Mouse (Mus musculus): ENCODE data around the gene Pex11a.
"Not testable (repeated sequence)": the region's sequence is repeated elsewhere in the genome, so short reads cannot be mapped to it uniquely, and the experiment has no call there.

Pex11a gene

GRCm38 (mm10) chr7:79742659-79743536, at the start of gene Pex11a, which contains the start of gene Wdr93:
Gene Pex11a, minus strand, starts transcription at chr7:79743131.
Gene Wdr93, plus strand, starts transcription at chr7:79743163.
- DNase-seq (ENCODE audit: low spot score) = peak; percentile 79

DNA sequence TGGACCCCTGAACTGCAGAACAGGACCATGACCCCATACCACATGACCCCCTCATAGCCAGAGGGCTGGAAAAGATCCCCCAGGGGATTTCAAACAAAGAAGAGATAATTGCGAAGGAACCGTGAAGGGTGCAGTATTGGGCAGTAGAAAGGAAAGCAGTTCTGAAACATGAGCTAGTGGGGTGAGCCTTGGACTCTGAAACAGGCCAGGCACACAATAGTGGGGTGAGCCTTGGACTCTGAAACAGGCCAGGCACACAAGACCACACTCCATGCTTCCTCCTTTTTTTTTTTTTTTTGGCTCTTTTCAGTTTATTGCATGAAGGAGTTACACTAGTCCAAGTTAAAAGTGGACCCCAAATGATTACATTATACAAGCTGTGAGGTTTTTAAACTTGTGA, 46.9 kb upstream of the Pex11a start:
- not testable (repeated sequence) for DNase-seq (ENCODE audit: low spot score)

GRCm38 (mm10) chr7:79786295-79786694, 43.4 kb upstream of the Pex11a start:
- peak; percentile 52 for DNase-seq (ENCODE audit: low spot score)

DNA sequence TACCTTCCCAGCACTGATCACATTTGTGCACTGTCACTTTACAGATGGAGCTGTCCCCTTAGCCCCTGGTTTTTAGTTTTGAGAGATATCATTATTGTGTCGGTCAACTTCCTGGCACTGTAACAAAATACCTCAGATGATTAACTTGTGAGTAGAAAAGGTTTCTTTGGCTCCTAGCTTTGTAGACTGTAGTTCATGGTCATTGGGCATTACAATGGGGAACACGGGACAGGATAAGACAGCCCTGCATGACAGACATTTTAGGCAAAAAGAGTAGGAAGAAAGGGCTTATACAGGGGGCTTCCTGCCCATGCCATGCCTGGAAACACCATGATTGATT, 39.6 kb upstream of the Pex11a start:
- DNase-seq (ENCODE audit: low spot score) = no peak

DNA sequence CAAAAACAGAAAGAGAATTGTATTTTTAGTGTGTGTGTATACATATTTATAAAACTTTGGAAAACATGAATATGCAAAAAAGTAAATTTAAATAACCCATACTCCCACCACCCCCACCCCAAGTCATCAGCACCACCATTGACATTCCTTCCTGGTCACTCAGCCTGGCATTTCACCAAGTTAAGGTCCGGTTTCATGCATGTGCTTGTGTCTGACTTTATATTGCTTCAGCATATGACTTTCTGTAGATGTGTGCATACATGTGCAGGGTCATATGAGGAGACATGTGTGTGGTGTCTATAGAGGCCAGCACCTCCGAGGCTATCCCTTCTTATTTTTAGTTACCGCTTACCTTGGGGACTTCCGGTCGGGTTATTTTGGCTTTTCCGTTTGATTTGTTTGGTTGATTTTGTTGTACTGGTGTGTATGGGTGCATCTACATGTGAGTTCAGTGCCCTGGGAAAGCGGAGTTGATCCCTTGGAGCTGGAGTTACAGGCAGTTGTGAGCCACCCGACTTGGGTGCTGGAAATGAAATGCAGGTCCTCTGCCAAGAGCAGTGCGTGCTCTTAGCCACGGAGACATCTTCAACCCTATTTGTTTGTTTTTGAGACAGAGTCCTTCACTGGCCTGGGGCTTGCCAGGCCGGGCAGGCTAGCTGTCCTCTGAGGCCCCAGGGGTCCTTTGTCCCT, 39.0 kb upstream of the Pex11a start:
- no peak for DNase-seq (ENCODE audit: low spot score)

GRCm38 (mm10) chr7:79780647-79781626, 38.0 kb upstream of the Pex11a start:
- peak; percentile 74 for DNase-seq (ENCODE audit: low spot score)

DNA sequence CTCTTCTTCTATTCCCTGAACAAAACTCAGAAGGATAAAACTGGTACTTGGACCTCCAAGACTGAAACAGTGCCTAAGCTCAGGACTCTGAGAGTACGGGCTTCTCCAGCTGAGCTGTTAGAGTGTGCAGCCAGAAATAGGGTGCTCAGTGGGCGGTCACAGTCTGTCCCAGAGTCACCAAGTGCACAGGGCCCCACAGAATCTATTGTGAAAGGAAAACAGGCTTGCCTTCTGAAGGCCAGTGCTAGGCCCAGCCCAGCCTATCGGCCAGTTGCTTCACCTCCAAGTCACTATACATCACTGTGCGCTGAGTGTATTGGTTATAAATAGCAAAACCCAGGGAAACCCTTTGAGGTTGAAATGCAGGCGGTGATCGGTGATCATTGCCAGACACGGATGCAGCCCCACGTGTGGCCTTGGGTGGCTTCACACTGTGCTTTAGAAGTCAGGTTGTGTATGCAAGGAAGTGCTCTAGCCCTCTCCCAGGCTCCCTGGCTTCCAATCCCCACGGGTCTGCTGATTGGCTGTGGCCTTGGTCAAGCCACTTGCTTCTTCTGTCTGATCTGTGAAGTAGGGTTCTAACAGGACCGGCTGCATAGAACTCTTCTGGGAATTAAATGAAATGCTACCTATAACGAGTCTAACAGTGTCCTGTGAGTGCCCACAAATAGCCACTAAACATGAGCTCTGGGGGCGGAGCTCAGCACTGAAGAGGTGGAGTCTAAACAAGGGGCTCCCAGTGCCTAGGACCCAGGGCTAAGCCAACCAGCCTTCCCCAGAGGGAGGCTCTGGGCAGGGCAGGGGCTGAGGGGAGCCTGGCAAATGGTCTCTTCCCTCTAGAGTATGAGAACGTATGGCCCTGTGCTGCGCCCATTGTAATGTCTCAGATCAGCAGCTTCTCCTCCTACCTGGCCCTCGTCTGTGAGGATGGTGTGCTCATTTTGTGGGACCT, 28.9 kb upstream of the Pex11a start:
- no peak for DNase-seq (ENCODE audit: low spot score)

DNA sequence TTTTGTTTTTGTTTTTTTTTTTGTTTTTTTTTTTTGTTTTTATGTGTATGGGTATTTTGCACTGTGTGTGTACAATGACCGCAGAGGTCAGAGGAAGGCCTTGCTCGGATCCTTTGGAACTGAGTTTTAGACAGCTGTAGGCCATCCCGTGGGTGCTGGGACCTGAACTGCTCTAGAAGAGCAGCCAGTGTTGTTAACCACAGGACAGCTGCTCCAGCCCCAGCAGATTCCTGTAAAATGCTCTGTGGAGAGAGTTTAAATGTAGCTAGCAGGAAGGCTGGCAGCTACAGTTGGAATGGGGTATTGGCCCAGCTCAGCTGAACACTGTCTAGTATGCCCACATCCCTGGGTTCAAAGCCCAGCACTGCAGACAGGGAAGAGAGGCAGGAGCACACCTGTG, 26.7 kb upstream of the Pex11a start:
- DNase-seq (ENCODE audit: low spot score) = no peak

DNA sequence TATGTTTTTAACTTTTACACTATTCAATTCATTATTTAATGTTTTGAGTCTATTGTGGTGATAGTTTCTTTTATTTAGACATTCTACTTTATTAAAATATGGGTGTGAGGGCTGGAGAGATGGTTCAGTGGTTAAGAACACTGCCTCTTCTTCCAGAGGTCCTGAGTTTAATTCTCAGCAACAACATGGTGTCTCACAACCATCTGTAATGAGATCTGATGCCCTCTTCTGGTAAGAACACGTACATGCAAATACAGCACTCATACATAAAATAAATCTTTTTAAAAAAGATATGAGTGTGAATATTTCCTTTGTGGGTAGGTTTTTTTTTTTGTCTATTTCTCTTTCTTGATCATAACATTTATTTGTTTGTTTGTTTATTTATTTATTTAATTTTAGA, 23.1 kb upstream of the Pex11a start:
- no peak for DNase-seq (ENCODE audit: low spot score)

DNA sequence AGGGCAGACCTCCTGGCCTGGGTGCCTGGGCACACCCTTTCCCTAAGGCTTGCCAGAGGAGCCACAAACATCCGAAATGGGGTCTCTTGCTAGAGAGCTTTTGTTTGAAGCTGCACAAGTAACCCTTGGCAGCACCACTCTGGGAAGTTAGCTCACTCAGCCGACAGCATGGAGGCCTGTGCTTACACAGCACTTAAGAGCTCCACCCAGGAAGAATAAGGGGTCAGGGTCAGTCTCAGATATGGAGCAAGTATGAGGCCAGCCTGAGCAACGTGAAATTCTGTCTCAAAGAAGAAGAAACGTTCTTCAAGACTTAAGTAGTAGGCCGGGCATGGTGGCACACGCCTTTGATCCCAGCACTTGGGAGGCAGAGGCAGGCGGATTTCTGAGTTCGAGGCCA, 19.2 kb upstream of the Pex11a start:
- DNase-seq (ENCODE audit: low spot score) = no peak

- no peak for DNase-seq (ENCODE audit: low spot score)
These were observed 18.4 kb upstream of the Pex11a start for GRCm38 (mm10) chr7:79761124-79761876.

GRCm38 (mm10) chr7:79759766-79760165, 16.8 kb upstream of the Pex11a start:
- no peak for DNase-seq (ENCODE audit: low spot score)

GRCm38 (mm10) chr7:79758176-79758575, 15.2 kb upstream of the Pex11a start:
- DNase-seq (ENCODE audit: low spot score) = no peak

DNA sequence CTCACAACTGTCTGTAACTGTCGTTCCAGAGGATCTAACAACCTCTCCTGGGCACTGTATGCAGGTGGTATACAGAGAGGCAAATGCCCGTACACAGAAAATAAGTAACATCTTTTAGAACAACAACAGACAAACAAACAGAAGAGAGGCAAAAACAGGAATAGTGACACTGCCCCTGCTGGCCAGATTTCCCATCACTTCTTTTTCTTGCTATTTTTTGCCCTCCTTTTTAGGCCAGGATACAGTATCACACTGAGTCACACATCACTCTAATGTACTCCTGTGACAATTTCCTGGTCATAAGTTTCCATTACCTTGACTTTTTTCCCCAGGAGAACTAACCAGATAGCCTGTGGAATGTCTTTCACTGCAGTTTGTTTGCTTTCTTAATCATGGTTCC, 13.4 kb upstream of the Pex11a start:
- DNase-seq (ENCODE audit: low spot score) = no peak

- DNase-seq (ENCODE audit: low spot score) = no peak
These were observed 6.6 kb upstream of the Pex11a start for GRCm38 (mm10) chr7:79749511-79749910.

DNA sequence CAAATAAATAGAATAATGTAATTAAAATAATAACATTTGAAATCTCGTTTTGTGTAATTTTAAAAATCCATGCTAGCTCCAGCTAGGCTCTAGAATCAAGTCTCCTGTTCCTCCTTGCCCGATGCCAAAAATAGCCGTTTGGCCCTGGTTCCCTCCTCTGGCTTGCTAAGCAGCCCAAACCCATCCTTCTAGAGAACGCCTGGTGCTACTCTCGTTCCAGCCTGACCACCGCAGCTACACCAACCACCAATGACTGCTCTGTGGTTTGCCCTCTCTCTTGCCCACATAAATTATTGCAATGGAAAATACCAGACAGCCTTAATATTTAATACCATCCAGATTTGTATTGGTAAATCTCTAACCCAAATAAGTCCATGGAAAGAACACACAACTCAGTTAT, 4.7 kb upstream of the Pex11a start:
- no peak for DNase-seq (ENCODE audit: low spot score)

DNA sequence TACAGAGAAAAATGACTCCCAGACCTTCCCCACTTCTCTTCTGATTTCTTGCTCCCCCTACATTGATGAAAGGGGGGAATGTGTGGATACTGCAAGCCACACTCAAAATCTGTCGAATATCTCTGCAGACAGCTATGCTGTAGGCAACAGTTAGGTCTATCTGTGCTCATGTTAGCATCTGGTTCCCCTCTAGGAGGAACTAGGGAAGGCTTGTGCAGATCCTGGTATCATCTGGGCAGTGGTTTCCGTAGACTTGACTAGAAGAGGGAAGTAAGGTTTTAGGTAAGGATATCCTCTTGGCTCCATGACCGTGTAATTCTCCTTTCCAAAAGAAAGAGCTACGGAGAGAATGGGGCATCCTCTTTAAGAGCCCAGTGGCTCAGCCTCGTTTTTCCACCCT, 1.7 kb upstream of the Pex11a start:
- no peak for DNase-seq (ENCODE audit: low spot score)

GRCm38 (mm10) chr7:79744051-79744450, 1.1 kb upstream of the Pex11a start:
- DNase-seq (ENCODE audit: low spot score) = no peak

DNA sequence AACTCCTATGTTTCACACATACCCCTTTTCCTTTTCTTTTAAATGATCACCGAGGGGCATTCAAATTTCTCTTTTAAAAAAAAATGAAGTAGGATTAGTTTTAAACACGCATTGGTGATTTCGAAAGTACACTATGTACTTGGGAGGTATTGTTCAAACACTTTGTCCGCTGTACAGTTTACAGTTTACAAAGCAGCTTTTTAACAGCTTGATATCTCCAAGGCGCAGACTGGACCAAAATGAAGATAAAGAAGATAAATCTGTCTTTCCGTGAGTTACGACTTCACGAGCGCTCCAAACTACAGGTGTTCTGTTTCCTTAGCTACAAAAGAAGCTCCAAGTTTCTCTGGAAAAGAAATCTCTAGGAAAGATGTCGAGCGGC, 663 bp downstream of the Pex11a start:
- DNase-seq (ENCODE audit: low spot score) = no peak

DNA sequence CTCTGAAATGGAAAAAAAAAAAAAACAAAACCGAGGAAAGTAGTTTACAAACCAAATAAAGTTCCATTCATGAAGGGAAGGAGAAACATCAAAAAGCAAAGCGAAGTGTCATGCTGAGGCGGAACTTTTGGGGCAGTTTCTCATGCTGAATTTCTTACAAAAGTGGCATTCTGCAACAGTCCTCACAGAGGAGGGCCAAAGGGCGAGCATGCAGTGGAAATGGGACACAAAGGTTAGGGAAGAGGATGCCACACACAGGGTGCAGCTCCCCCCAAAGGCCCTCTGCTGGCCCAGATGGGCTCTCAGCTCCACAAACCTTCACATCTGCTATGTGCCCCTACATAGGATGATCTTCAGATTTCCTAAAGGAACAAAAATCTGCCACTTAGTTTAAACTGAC, 2.7 kb downstream of the Pex11a start:
- DNase-seq (ENCODE audit: low spot score) = no peak

Measured in ovary, postnatal 36 days (tissue).